Mouse (Mus musculus): ENCODE data around the gene Il17rc.
A peak's percentile ranks its signal among the peaks of the same experiment; 100 is the strongest.

- 0 out of 2 replicates have a peak, but pooled peaks have one; percentile 11 for TF ChIP-seq CTCF (IDR thresholded peaks at IDR 0.05; ENCODE audit: low read depth)
- no peak for TF ChIP-seq EP300 (IDR thresholded peaks at IDR 0.05; ENCODE audit: low read depth)
Measured at GRCm38 (mm10) chr6:113483729-113484128, 12.5 kb downstream of the Il17rc start.
